ENCODE assay signal across 8 mouse cellular contexts in the genomic region with DNA sequence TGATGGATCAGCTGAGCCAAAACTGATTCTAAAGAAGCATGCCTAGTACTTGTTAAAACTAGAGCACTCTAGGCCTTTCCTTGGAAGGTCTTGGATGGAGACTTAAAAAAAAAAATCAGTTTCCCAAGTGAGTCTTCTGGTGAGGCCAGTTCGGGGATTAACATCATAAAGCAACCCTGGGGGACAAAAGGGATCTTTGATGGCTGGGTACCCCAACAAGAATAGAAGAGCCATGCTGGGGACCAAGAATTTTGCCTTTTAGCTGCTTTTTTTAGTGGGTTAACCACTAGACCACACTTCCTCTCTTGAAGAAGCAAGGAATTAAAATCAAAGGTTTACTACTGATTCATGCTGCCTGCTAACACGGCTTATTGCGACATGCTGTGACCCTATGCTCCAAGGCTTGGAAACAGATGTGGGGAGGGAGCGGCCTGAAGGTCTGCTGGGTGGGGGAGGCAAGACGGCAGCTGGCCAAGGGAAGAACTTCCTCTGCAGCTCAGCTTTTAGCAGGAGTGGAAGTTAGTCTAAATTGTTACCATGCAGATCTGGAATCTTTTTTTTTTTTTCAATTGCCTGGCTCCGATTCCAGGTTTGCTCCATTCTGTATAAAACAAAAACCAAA.
A peak's percentile ranks its signal among the peaks of the same experiment; 100 is the strongest.
DNase-seq lines count a peak whose midpoint lies in the region; ATAC-seq and TF ChIP-seq lines count a peak whose summit lies in the region.

No protein-coding gene starts in this region.

- no peak for TF ChIP-seq CTCF in kidney, postnatal 0 days (IDR thresholded peaks at IDR 0.05; ENCODE audit: low read depth)
- no peak for TF ChIP-seq CTCF in lung, postnatal 0 days (IDR thresholded peaks at IDR 0.05)

- no peaks in the 10 kb centered on the region for H3K27me3 ChIP-seq in midbrain, embryonic 11.5 days (ENCODE audit: control insufficient read depth, insufficient read depth, low read length)
- H3K27me3 ChIP-seq in midbrain, embryonic 15.5 days (replicated peaks) = no peaks in the 10 kb centered on the region
- H3K27me3 ChIP-seq in kidney, postnatal 0 days (ENCODE audit: insufficient read depth, low read length) = no peaks in the 10 kb centered on the region
- H3K27me3 ChIP-seq in lung, postnatal 0 days (replicated peaks; ENCODE audit: insufficient read depth, low read length) = no peaks in the 10 kb centered on the region

- peak; percentile 35; the same call in 1 of the 2 replicates for TF ChIP-seq EP300 in lung, postnatal 0 days (IDR thresholded peaks at IDR 0.05)

- H3K4me2 ChIP-seq in midbrain, embryonic 11.5 days = no peak overlapping the region
- H3K4me2 ChIP-seq in midbrain, embryonic 15.5 days = no peak overlapping the region
- no peak overlapping the region for H3K4me2 ChIP-seq in kidney, postnatal 0 days (ENCODE audit: low read length)
- H3K4me2 ChIP-seq in lung, postnatal 0 days (replicated peaks; ENCODE audit: low read depth, low read length) = no peak overlapping the region

- ATAC-seq in midbrain, embryonic 11.5 days (ENCODE audit: low FRiP score) = peak; percentile 60
- no peak for ATAC-seq in midbrain, embryonic 15.5 days (replicated peaks)
- ATAC-seq in kidney, postnatal 0 days (replicated peaks; ENCODE audit: low FRiP score, low read depth) = no peak
- peak; percentile 81 for ATAC-seq in lung, postnatal 0 days

- no peak overlapping the region for H3K9ac ChIP-seq in midbrain, embryonic 11.5 days (ENCODE audit: low read length)
- no peak overlapping the region for H3K9ac ChIP-seq in midbrain, embryonic 15.5 days
- no peak overlapping the region for H3K9ac ChIP-seq in kidney, postnatal 0 days (ENCODE audit: low read depth, low read length)
- H3K9ac ChIP-seq in lung, postnatal 0 days (replicated peaks; ENCODE audit: low read depth) = no peak overlapping the region

- no peak overlapping the region for H3K4me3 ChIP-seq in midbrain, embryonic 11.5 days (ENCODE audit: low read depth, low read length)
- H3K4me3 ChIP-seq in midbrain, embryonic 15.5 days = no peak overlapping the region
- H3K4me3 ChIP-seq in kidney, postnatal 0 days (replicated peaks; ENCODE audit: low read depth, low read length) = no peak overlapping the region
- no peak overlapping the region for H3K4me3 ChIP-seq in lung, postnatal 0 days (ENCODE audit: low read depth, low read length)

- H3K27ac ChIP-seq in midbrain, embryonic 11.5 days (ENCODE audit: low read depth, low read length) = peak overlapping the region; percentile 49
- no peak overlapping the region for H3K27ac ChIP-seq in midbrain, embryonic 15.5 days
- H3K27ac ChIP-seq in kidney, postnatal 0 days = peak overlapping the region; percentile 31
- peak overlapping the region; percentile 47 for H3K27ac ChIP-seq in lung, postnatal 0 days (ENCODE audit: low read length)

- DNase-seq in midbrain, embryonic 11.5 days (ENCODE audit: low spot score, missing footprints) = peak; percentile 89
- DNase-seq in adrenal gland, postnatal 4 days (ENCODE audit: low spot score in 2 of 2) = peak; percentile 11 to 62
- peak; percentile 72 for DNase-seq in gastrocnemius, postnatal 10 days
- peak; percentile 87 for DNase-seq in kidney, postnatal 0 days (ENCODE audit: low spot score)
- peak; percentile 84 for DNase-seq in lung, postnatal 0 days (ENCODE audit: low spot score)
- DNase-seq in right cerebral cortex, postnatal 4 days = peak; percentile 12
- no peak for DNase-seq in B cell, adult 2 months

- H3K4me1 ChIP-seq in midbrain, embryonic 11.5 days (ENCODE audit: control insufficient read depth, insufficient read depth, low read length) = peaks cover 17% of the 10 kb centered on the region
- H3K4me1 ChIP-seq in midbrain, embryonic 15.5 days = 0 out of 2 replicates have a peak, but pooled peaks cover 10% of the 10 kb centered on the region
- H3K4me1 ChIP-seq in kidney, postnatal 0 days (replicated peaks; ENCODE audit: insufficient read depth, low read length) = 0 out of 2 replicates have a peak, but pooled peaks cover 6% of the 10 kb centered on the region
- peaks cover 8% of the 10 kb centered on the region; the same call in 1 of the 2 replicates for H3K4me1 ChIP-seq in lung, postnatal 0 days (ENCODE audit: insufficient read depth, low read depth, low read length)

- 13% methylated on average over 6 of the region's 6 CpGs for WGBS in midbrain, embryonic 11.5 days
- WGBS in midbrain, embryonic 15.5 days = 11% methylated on average over 6 of the region's 6 CpGs
- WGBS in kidney, postnatal 0 days = 26% methylated on average over 6 of the region's 6 CpGs
- WGBS in lung, postnatal 0 days = 16% methylated on average over 6 of the region's 6 CpGs

- H3K36me3 ChIP-seq in midbrain, embryonic 11.5 days (ENCODE audit: control insufficient read depth, insufficient read depth, low read length) = no peaks in the 10 kb centered on the region
- no peaks in the 10 kb centered on the region for H3K36me3 ChIP-seq in midbrain, embryonic 15.5 days (replicated peaks)
- H3K36me3 ChIP-seq in kidney, postnatal 0 days (ENCODE audit: insufficient read depth, low read length) = no peaks in the 10 kb centered on the region
- no peaks in the 10 kb centered on the region for H3K36me3 ChIP-seq in lung, postnatal 0 days (ENCODE audit: insufficient read depth, low read length)

- no peaks in the 10 kb centered on the region for H3K9me3 ChIP-seq in midbrain, embryonic 11.5 days (ENCODE audit: control insufficient read depth, low read length)
- no peaks in the 10 kb centered on the region for H3K9me3 ChIP-seq in midbrain, embryonic 15.5 days
- H3K9me3 ChIP-seq in kidney, postnatal 0 days (replicated peaks; ENCODE audit: low read length) = no peaks in the 10 kb centered on the region
- no peaks in the 10 kb centered on the region for H3K9me3 ChIP-seq in lung, postnatal 0 days (ENCODE audit: low read length)

Comparison
In these comparisons a context has a peak if more than half of its experiments do, and no peak if none do; other contexts are left out.
1. ATAC-seq: peak in midbrain, embryonic 11.5 days (single experiment) and lung, postnatal 0 days (single experiment); none in midbrain, embryonic 15.5 days (single experiment) and kidney, postnatal 0 days (single experiment).
2. DNase-seq: peak in midbrain, embryonic 11.5 days (single experiment), adrenal gland, postnatal 4 days (2 of 2), gastrocnemius, postnatal 10 days (single experiment), kidney, postnatal 0 days (single experiment), lung, postnatal 0 days (single experiment) and right cerebral cortex, postnatal 4 days (single experiment); none in B cell, adult 2 months (0 of 2).